Mouse (Mus musculus) cerebellum, adult 8-10 months (tissue): Measurements from ENCODE around the gene Rtf2.

Source experiments
- DNase-seq: peaks from one replicate; pipeline ENCODE4 v3.0.0; 2022

Gene Rtf2

GRCm38 (mm10) chr2:172484696-172485370, 44.5 kb downstream of the Rtf2 start:
- DNase-seq = no peak

- DNase-seq = no peak
Measured at GRCm38 (mm10) chr2:172496736-172497345, 56.5 kb downstream of the Rtf2 start.

DNA sequence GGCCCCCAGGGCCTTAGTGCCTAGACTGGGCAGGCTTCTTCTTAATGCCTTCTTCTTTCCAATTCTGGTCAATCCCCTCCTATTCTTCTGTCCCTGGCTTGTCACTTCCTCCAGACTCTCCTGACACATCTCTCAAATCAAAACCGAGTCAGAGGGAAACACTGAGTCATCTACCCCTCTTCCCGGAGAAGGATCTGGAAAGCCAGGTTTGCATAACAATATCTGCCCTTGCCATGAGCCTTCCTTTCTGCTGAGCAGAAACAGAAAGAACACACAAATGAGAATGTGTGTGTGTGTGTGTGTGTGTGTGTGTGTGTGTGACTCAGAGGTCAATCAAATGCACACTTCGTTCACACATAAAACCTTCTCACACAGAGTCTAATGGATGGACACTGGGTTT, 58.5 kb downstream of the Rtf2 start:
- no peak for DNase-seq

- DNase-seq = no peak
Measured at GRCm38 (mm10) chr2:172500752-172501316, 60.5 kb downstream of the Rtf2 start.

GRCm38 (mm10) chr2:172501341-172501740, 61.0 kb downstream of the Rtf2 start:
- peak; percentile 3 for DNase-seq

GRCm38 (mm10) chr2:172502168-172502567, 61.8 kb downstream of the Rtf2 start:
- no peak for DNase-seq

GRCm38 (mm10) chr2:172506121-172506520, 65.8 kb downstream of the Rtf2 start:
- no peak for DNase-seq

- DNase-seq = no peak
Measured at GRCm38 (mm10) chr2:172510056-172510712, 69.8 kb downstream of the Rtf2 start.

DNA sequence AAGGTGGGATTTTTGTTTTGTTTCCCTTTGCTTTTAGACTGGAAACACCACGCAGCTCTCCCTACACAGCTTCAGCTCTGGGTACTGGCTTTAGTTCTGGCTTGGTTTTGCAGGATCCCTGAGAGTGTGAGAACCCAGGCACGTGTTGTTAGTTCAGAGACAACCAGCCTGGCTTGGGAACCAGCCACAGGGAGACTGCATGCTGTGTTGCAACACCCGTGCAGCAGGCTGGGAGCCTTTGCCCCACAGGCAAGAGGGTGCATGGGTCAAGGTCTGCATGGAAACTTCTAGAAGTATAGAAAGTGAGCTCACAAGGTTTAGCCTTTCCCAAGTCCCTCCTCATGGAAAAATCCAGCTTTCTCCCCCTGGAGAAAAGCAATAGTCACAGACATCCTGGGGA, 70.5 kb downstream of the Rtf2 start:
- DNase-seq = no peak

GRCm38 (mm10) chr2:172516407-172516992, 76.1 kb downstream of the Rtf2 start:
- DNase-seq = no peak
